Mouse (Mus musculus): ENCODE measurements around the gene Nxpe5. TPM values are rescaled to one million over a fixed set of nuclear protein-coding genes. Genes with fewer than 3 reads are reported as not detected.

The Nxpe5 gene
- polyA plus RNA-seq, 1 experiment: not detected

DNA sequence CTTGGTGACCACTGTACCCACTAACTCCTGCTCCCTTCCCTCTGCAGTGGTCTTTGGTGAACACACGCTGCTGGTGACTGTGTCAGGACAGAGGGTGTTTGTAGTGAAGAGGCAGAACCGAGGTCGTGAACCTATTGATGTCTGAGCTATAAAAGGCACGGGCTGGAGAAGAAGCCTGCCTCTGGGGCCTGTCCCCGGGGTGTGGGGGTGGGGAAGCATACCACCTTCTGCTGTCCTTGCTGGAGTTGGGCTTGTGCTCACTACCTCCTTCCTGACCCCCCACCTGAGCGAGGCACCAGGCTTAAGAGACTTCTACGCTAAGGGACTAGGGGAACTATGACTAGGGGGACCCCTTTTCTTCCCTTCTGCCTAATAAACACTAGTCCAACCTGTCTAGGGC, 33.3 kb downstream of the Nxpe5 start:
- Histone ChIP-seq H3K36me3 (ENCODE audit: control insufficient read depth, insufficient read depth) (peaks cover 3% of the 10 kb centered on the region), H3K79me2 (ENCODE audit: control insufficient read depth, insufficient read depth) (peaks cover 16% of the 10 kb centered on the region), H3K79me3 (ENCODE audit: low read depth) (no peaks in the 10 kb centered on the region), H3ac (ENCODE audit: control insufficient read depth, insufficient read length, low read depth) (no peak overlapping the region), H3K27me3 (ENCODE audit: control insufficient read depth, insufficient read depth, insufficient read length) (no peaks in the 10 kb centered on the region), H3K4me3 (ENCODE audit: insufficient read depth, poor library complexity, severe bottlenecking) (no peak overlapping the region)
- TF ChIP-seq MYOG (IDR thresholded peaks at IDR 0.05; ENCODE audit: control insufficient read depth, extremely low read depth, insufficient read length): no peak
- no peak for TF ChIP-seq MYOD1 (IDR thresholded peaks at IDR 0.05; ENCODE audit: control insufficient read depth, insufficient read length, low read depth)

DNA sequence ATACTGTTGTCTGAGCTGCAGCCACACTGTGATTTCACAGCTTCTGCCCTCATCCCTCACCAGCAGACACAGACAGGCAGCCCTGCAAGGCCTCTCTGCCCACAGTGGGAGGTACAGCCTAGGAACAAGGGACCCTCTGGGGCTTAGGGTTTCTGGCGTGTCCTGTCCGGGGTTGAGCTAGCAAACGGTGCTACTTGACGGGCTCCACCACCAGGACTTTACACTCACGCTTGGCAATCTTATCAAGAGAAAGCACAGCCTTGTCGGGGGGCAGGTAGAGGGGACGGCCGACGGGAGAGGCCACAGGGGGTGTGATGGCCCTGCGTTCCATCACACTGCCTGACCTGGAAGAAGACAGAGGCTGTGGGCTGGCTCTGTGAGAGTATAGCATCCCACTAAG, 34.4 kb downstream of the Nxpe5 start:
- Histone ChIP-seq H3K27me3 (ENCODE audit: control insufficient read depth, insufficient read depth, insufficient read length) (no peaks in the 10 kb centered on the region), H3ac (ENCODE audit: control insufficient read depth, insufficient read length, low read depth) (no peak overlapping the region), H3K4me3 (ENCODE audit: insufficient read depth, poor library complexity, severe bottlenecking) (no peak overlapping the region), H3K36me3 (ENCODE audit: control insufficient read depth, insufficient read depth) (peaks cover 3% of the 10 kb centered on the region), H3K79me2 (ENCODE audit: control insufficient read depth, insufficient read depth) (peaks cover 24% of the 10 kb centered on the region), H3K79me3 (ENCODE audit: low read depth) (no peaks in the 10 kb centered on the region)
- TF ChIP-seq FOSL1 (IDR thresholded peaks at IDR 0.05; ENCODE audit: insufficient read depth, low read length, poor library complexity, severe bottlenecking) (no peak), MAX (IDR thresholded peaks at IDR 0.05) (no peak), MYOD1 (IDR thresholded peaks at IDR 0.05; ENCODE audit: control insufficient read depth, insufficient read length, low read depth) (no peak), USF1 (IDR thresholded peaks at IDR 0.05; ENCODE audit: low read depth) (no peak), CTCF (IDR thresholded peaks at IDR 0.05; ENCODE audit: control insufficient read depth, insufficient read depth, insufficient read length) (no peak), CEBPB (IDR thresholded peaks at IDR 0.05; ENCODE audit: low read depth) (no peak), MYOG (IDR thresholded peaks at IDR 0.05; ENCODE audit: control insufficient read depth, extremely low read depth, insufficient read length) (no peak)

DNA sequence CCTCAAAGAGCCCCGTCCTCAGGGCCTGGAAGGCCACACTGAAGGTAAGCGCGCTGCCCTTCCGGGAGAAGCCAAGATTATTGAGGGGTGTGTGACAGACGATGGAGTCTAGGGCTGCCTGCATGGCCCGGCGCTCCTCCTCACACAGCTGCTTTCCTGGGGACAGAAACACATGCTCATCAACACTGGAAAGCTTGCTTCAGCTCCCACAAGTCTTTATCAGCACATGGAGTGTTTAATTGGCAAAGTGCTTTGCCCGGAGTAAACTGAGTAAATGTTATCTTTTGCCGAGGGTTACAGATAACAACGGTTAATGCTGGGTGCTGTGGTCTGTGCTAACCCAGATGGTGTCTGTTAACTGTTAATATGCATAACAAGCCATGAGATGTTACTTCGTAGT, 35.1 kb downstream of the Nxpe5 start:
- Histone ChIP-seq H3K4me3 (ENCODE audit: insufficient read depth, poor library complexity, severe bottlenecking) (no peak overlapping the region), H3K27me3 (ENCODE audit: control insufficient read depth, insufficient read depth, insufficient read length) (no peaks in the 10 kb centered on the region), H3ac (ENCODE audit: control insufficient read depth, insufficient read length, low read depth) (no peak overlapping the region), H3K79me2 (ENCODE audit: control insufficient read depth, insufficient read depth) (peaks cover 24% of the 10 kb centered on the region), H3K79me3 (ENCODE audit: low read depth) (no peaks in the 10 kb centered on the region), H3K36me3 (ENCODE audit: control insufficient read depth, insufficient read depth) (peaks cover 3% of the 10 kb centered on the region)
- TF ChIP-seq FOSL1 (IDR thresholded peaks at IDR 0.05; ENCODE audit: insufficient read depth, low read length, poor library complexity, severe bottlenecking) (no peak), MAX (IDR thresholded peaks at IDR 0.05) (no peak), CEBPB (IDR thresholded peaks at IDR 0.05; ENCODE audit: low read depth) (no peak)

DNA sequence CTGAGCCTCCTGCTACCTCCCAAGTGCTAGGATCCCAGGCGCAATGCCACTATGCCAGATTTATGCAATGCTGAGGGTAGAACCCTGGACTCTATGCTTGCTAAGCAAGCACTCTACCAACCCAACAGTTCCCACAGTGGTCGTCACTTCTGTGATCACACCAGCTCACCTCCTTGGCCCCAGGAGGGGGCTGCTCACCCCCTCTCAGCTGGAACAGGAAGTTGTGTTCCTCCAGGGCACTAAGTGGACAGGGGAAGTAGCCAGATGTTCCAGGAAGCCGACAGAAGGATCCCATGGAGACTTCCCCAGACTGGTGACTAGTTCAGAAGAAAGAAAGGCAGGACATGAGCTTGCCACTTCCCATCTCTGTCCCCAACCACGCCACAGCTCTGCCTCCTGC, 36.3 kb downstream of the Nxpe5 start:
- Histone ChIP-seq H3ac (ENCODE audit: control insufficient read depth, insufficient read length, low read depth) (no peak overlapping the region), H3K27me3 (ENCODE audit: control insufficient read depth, insufficient read depth, insufficient read length) (no peaks in the 10 kb centered on the region), H3K36me3 (ENCODE audit: control insufficient read depth, insufficient read depth) (peaks cover 3% of the 10 kb centered on the region), H3K4me3 (ENCODE audit: insufficient read depth, poor library complexity, severe bottlenecking) (no peak overlapping the region), H3K79me3 (ENCODE audit: low read depth) (no peaks in the 10 kb centered on the region), H3K79me2 (ENCODE audit: control insufficient read depth, insufficient read depth) (peaks cover 24% of the 10 kb centered on the region)
- TF ChIP-seq FOSL1 (IDR thresholded peaks at IDR 0.05; ENCODE audit: insufficient read depth, low read length, poor library complexity, severe bottlenecking) (no peak), MYOG (IDR thresholded peaks at IDR 0.05; ENCODE audit: control insufficient read depth, extremely low read depth, insufficient read length) (no peak), MAX (IDR thresholded peaks at IDR 0.05) (no peak), MYOD1 (IDR thresholded peaks at IDR 0.05; ENCODE audit: control insufficient read depth, insufficient read length, low read depth) (no peak), CTCF (IDR thresholded peaks at IDR 0.05; ENCODE audit: control insufficient read depth, insufficient read depth, insufficient read length) (no peak), CEBPB (IDR thresholded peaks at IDR 0.05; ENCODE audit: low read depth) (no peak), USF1 (IDR thresholded peaks at IDR 0.05; ENCODE audit: low read depth) (no peak)

DNA sequence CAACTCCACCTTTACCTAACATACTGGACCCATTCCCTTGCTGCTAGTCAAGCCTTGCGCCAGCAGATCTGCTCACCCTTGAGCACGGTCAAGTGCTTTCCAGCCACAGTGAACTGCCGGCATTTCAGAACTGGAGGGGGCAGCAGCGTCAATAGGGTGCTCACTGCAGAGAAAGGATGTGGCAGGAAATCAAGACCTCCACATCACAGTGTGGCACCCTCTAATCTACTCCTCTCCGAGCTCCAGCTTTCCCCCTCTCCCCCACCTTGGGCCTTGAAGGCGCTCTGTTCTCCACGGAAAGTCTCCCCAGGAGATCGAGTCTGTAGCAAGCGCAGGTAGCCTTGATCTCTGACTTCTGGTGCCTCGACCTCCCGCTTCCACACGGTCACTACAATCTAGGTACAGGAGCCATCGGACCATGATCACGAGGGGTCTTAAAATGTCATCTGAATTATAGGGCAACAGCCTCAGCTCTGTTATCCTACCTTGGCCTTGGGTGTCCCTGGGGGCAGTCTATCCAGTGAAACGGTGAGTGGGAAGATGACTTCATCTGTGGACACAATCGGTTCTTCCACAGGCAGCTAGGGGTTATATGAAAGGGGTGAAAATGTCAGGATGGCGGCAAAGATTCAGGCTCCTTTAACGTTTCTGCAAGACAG, 37.0 kb downstream of the Nxpe5 start:
- Histone ChIP-seq H3K79me3 (ENCODE audit: low read depth) (no peaks in the 10 kb centered on the region), H3K36me3 (ENCODE audit: control insufficient read depth, insufficient read depth) (peaks cover 3% of the 10 kb centered on the region), H3K4me3 (ENCODE audit: insufficient read depth, poor library complexity, severe bottlenecking) (peak overlapping the region; percentile 69), H3K27me3 (ENCODE audit: control insufficient read depth, insufficient read depth, insufficient read length) (no peaks in the 10 kb centered on the region), H3K79me2 (ENCODE audit: control insufficient read depth, insufficient read depth) (peaks cover 24% of the 10 kb centered on the region), H3ac (ENCODE audit: control insufficient read depth, insufficient read length, low read depth) (peak overlapping the region; percentile 97)
- no peak for TF ChIP-seq CEBPB (IDR thresholded peaks at IDR 0.05; ENCODE audit: low read depth)
- TF ChIP-seq CTCF (IDR thresholded peaks at IDR 0.05; ENCODE audit: control insufficient read depth, insufficient read depth, insufficient read length): no peak
- no peak for TF ChIP-seq USF1 (IDR thresholded peaks at IDR 0.05; ENCODE audit: low read depth)
- no peak for TF ChIP-seq MYOG (IDR thresholded peaks at IDR 0.05; ENCODE audit: control insufficient read depth, extremely low read depth, insufficient read length)
- TF ChIP-seq MAX (IDR thresholded peaks at IDR 0.05): no peak
- no peak for TF ChIP-seq MYOD1 (IDR thresholded peaks at IDR 0.05; ENCODE audit: control insufficient read depth, insufficient read length, low read depth)
